Mouse (Mus musculus): ENCODE measurements at regions not wholly inside any gene's neighbourhood (a gene's known extent, or its start where the extent isn't known, plus 50 kb on each side); places are given as distances from the start of the nearest gene placed in this dataset.

GRCm38 (mm10) chr16:64023981-64024380 lies 160.0 kb upstream of the Epha3 start:
- no peaks in the 10 kb centered on the region for H3K79me2 ChIP-seq (replicated peaks; ENCODE audit: control insufficient read depth, extremely low read depth, insufficient read depth, poor library complexity, severe bottlenecking)
- in situ Hi-C loops (cut with MboI; ENCODE audit: low pct_ligation_motif_present, low pct_unique_long_range_greater_than_20kb, low sequenced_read_pairs) (no loop called here), dilution Hi-C loops (cut with MboI; ENCODE audit: extremely low pct_ligation_motif_present, extremely low pct_unique_long_range_greater_than_20kb, low sequenced_read_pairs) (no loop called here)
- no peaks in the 10 kb centered on the region for H3K27me3 ChIP-seq (replicated peaks)
- H3K27ac ChIP-seq (ENCODE audit: insufficient read depth, low read depth): no peak overlapping the region
- DNase-seq (ENCODE audit: extremely low read depth): no peak
- no peak overlapping the region for H3K9ac ChIP-seq (ENCODE audit: insufficient read depth, low read depth)
- no peaks in the 10 kb centered on the region for H3K36me3 ChIP-seq (replicated peaks in 1 of 2; ENCODE audit: control insufficient read depth in 1 of 2, insufficient read depth in 1 of 2, low read length in 1 of 2)
- no peak for TF ChIP-seq HCFC1 (IDR thresholded peaks at IDR 0.05; ENCODE audit: low read depth, low read length)
- TF ChIP-seq CTCF (conservative IDR thresholded peaks at IDR 0.05 in 1 of 2, IDR thresholded peaks at IDR 0.05 in 1 of 2; ENCODE audit: low read depth in 2 of 2, low read length in 2 of 2): no peak
- TF ChIP-seq POLR2A (IDR thresholded peaks at IDR 0.05; ENCODE audit: low read depth, low read length): no peak
- TF ChIP-seq ZNF384 (IDR thresholded peaks at IDR 0.05; ENCODE audit: low read depth, low read length): no peak
- no peak for TF ChIP-seq CHD2 (IDR thresholded peaks at IDR 0.05; ENCODE audit: low read length)
- no peak for TF ChIP-seq MAX (IDR thresholded peaks at IDR 0.05; ENCODE audit: low read length)
- no peaks in the 10 kb centered on the region for H3K4me1 ChIP-seq (ENCODE audit: control insufficient read depth in 1 of 2, insufficient read depth in 2 of 2)
- no peak overlapping the region for H3K4me3 ChIP-seq (replicated peaks in 1 of 3; ENCODE audit: low read depth in 2 of 3, low read length in 2 of 3, poor library complexity in 1 of 3)
- H3K4me2 ChIP-seq (ENCODE audit: insufficient read depth, low read depth, poor library complexity, severe bottlenecking): no peak overlapping the region
- H3K9me3 ChIP-seq (replicated peaks; ENCODE audit: low read length): peaks cover 43% of the 10 kb centered on the region

- Histone ChIP-seq H3K9ac (ENCODE audit: insufficient read depth, low read depth) (no peak overlapping the region), H3K4me1 (ENCODE audit: control insufficient read depth in 1 of 2, insufficient read depth in 2 of 2) (no peaks in the 10 kb centered on the region), H3K79me2 (replicated peaks; ENCODE audit: control insufficient read depth, extremely low read depth, insufficient read depth, poor library complexity, severe bottlenecking) (no peaks in the 10 kb centered on the region), H3K4me3 (replicated peaks in 1 of 3; ENCODE audit: low read depth in 2 of 3, low read length in 2 of 3, poor library complexity in 1 of 3) (no peak overlapping the region), H3K27me3 (replicated peaks) (no peaks in the 10 kb centered on the region), H3K36me3 (replicated peaks in 1 of 2; ENCODE audit: control insufficient read depth in 1 of 2, insufficient read depth in 1 of 2, low read length in 1 of 2) (no peaks in the 10 kb centered on the region), H3K9me3 (replicated peaks; ENCODE audit: low read length) (peaks cover 25% of the 10 kb centered on the region), H3K27ac (ENCODE audit: insufficient read depth, low read depth) (no peak overlapping the region), H3K4me2 (ENCODE audit: insufficient read depth, low read depth, poor library complexity, severe bottlenecking) (no peak overlapping the region)
- dilution Hi-C loops (cut with MboI; ENCODE audit: extremely low pct_ligation_motif_present, extremely low pct_unique_long_range_greater_than_20kb, low sequenced_read_pairs): no loop called here
- DNase-seq (ENCODE audit: extremely low read depth): no peak
- in situ Hi-C loops (cut with MboI; ENCODE audit: low pct_ligation_motif_present, low pct_unique_long_range_greater_than_20kb, low sequenced_read_pairs): no loop called here
- no peak for TF ChIP-seq ETS1 (conservative IDR thresholded peaks at IDR 0.05; ENCODE audit: low read depth, low read length)
- no peak for TF ChIP-seq JUND (conservative IDR thresholded peaks at IDR 0.05; ENCODE audit: low read depth, low read length)
- no peak for TF ChIP-seq GABPA (IDR thresholded peaks at IDR 0.05; ENCODE audit: insufficient replicate concordance, low read depth, low read length)
- TF ChIP-seq HCFC1 (IDR thresholded peaks at IDR 0.05; ENCODE audit: low read depth, low read length): no peak
- TF ChIP-seq E2F4 (IDR thresholded peaks at IDR 0.05; ENCODE audit: insufficient replicate concordance, low read depth, low read length): no peak
- TF ChIP-seq RCOR1 (conservative IDR thresholded peaks at IDR 0.05; ENCODE audit: low read depth, low read length): no peak
- no peak for TF ChIP-seq SMC3 (IDR thresholded peaks at IDR 0.05; ENCODE audit: low read depth, low read length)
- TF ChIP-seq ELF1 (IDR thresholded peaks at IDR 0.05; ENCODE audit: low read depth, low read length): no peak
- TF ChIP-seq CTCF (conservative IDR thresholded peaks at IDR 0.05 in 1 of 2, IDR thresholded peaks at IDR 0.05 in 1 of 2; ENCODE audit: low read depth in 2 of 2, low read length in 2 of 2): no peak
- TF ChIP-seq CHD1 (IDR thresholded peaks at IDR 0.05; ENCODE audit: low read depth, low read length): no peak
- TF ChIP-seq BHLHE40 (IDR thresholded peaks at IDR 0.05; ENCODE audit: low read depth, low read length): no peak
- TF ChIP-seq USF2 (conservative IDR thresholded peaks at IDR 0.05; ENCODE audit: low read depth, low read length): no peak
- TF ChIP-seq SIN3A (IDR thresholded peaks at IDR 0.05; ENCODE audit: low read length): no peak
Observed at GRCm38 (mm10) chr16:64000884-64001283, 136.9 kb upstream of the Epha3 start.
